Mouse (Mus musculus) spleen, adult 2 months (tissue): ENCODE measurements around the gene Olfr1214. TPM values are rescaled to one million over a fixed set of nuclear protein-coding genes. Genes with fewer than 3 reads are reported as not detected.
"Not testable (repeated sequence)": the region's sequence is repeated elsewhere in the genome, so short reads cannot be mapped to it uniquely, and the experiment has no call there.

Experiments used
- DNase-seq, 2 experiments: peaks; one replicate each; pipeline versions ENCODE4 v3.0.0 to v3.0.0-alpha.2; 2012 to 2021; ENCODE audit warnings: low spot score in 2 of 2, low read depth in 1 of 2
- H3K27ac ChIP-seq: fragments of 200-500 bp; 2 replicates; pipeline ENCODE4 v1.5.1; 2012; ENCODE audit warnings: low read length, inconsistent platforms; ENCODE audit not compliant: insufficient read depth
- H3K27me3 ChIP-seq: fragments of 200-500 bp; 2 replicates; pipeline ENCODE4 v1.6.1; 2012; ENCODE audit warnings: mild to moderate bottlenecking, moderate library complexity, low read length, inconsistent platforms; ENCODE audit not compliant: control insufficient read depth, insufficient read depth
- H3K36me3 ChIP-seq: fragments of 200-500 bp; 2 replicates; pipeline ENCODE4 v1.6.1; 2012; ENCODE audit warnings: mild to moderate bottlenecking, low read length, inconsistent platforms; ENCODE audit not compliant: control insufficient read depth, insufficient read depth
- H3K4me1 ChIP-seq: fragments of 200-500 bp; 2 replicates; pipeline ENCODE4 v1.6.1; 2011; ENCODE audit warnings: inconsistent platforms; ENCODE audit not compliant: control insufficient read depth, insufficient read depth, insufficient read length
- H3K4me3 ChIP-seq: fragments of 200-500 bp; 2 replicates; pipeline ENCODE4 v1.5.1; 2011; ENCODE audit warnings: mild to moderate bottlenecking, inconsistent platforms; ENCODE audit not compliant: insufficient read depth, insufficient read length; ENCODE audit errors: extremely low read depth
- CTCF ChIP-seq: fragments of 200-500 bp; IDR thresholded peaks from 2 replicates; pipeline ENCODE4 v1.5.1; 2011; ENCODE audit warnings: mild to moderate bottlenecking, inconsistent platforms; ENCODE audit not compliant: insufficient read depth, insufficient read length, insufficient replicate concordance; ENCODE audit errors: extremely low read depth
- POLR2A ChIP-seq: fragments of 200-500 bp; IDR thresholded peaks from 2 replicates; pipeline ENCODE4 v1.6.1; 2011; ENCODE audit warnings: low read depth, low read length, inconsistent platforms
- WGBS: fragments of 180-500 bp; shearing (Covaris S2); methylation state at CpG from one replicate; pipeline ENCODE4 v1.1.7; 2018; 5-methylcytosine and 5-hydroxymethylcytosine counted together
- polyA plus RNA-seq: library from polyadenylated mRNA; depleted of rRNA; stranded (reverse); fragments of >200 nt; gene quantifications from 2 replicates; pipeline ENCODE4 v1.2.3, GENCODE M21; 2012; rRNA removed

The Olfr1214 gene
- not detected in 2 replicates for polyA plus RNA-seq

GRCm38 (mm10) chr2:88992553-88992952, at the start of gene Olfr1214:
Olfr1214 (minus strand) TSS chr2:88992653.
- no peak within 1 kb of the TSS for H3K4me3 ChIP-seq

DNA sequence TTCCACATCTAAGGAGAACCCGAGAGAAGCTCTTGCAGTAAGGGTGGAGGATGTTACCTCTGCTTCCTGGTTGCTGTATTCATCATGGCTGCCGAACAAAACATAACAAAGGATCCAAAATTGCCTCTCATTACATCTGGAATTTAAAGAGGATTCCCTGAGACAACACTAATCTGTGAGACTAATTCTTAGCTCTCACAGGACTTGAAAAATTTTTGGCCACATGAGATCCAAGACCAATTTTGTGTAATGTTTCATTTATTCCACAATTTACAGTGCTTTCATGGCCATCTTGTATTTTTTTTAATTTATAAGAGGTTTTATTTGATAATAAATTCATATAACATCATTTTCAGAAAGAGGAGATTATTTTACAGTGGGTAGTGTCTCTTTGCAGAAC, 39.5 kb upstream of the Olfr1214 start, which contains the start of gene Olfr1217:
Olfr1217 (minus strand) TSS at position 101 of the 400 bp plus-strand sequence.
- H3K36me3 ChIP-seq = no peaks in the 10 kb centered on the region
- no peaks in the 10 kb centered on the region for H3K27me3 ChIP-seq
- no peak within 1 kb of the TSS for H3K4me3 ChIP-seq
- H3K4me1 ChIP-seq = no peaks in the 10 kb centered on the region
- no peak for DNase-seq
- no peak within 1 kb of the TSS for H3K27ac ChIP-seq
- TF ChIP-seq POLR2A (no peak), CTCF (no peak)
- WGBS = 59% methylated on average over 2 of the region's 2 CpGs

More at GRCm38 (mm10) chr2:88992553-88992952, at the start of gene Olfr1214:
- no peak for DNase-seq
- H3K36me3 ChIP-seq = no peaks in the 10 kb centered on the region
- H3K4me1 ChIP-seq = no peaks in the 10 kb centered on the region
- WGBS = 84% methylated on average over 1 of the region's 1 CpGs
- H3K27ac ChIP-seq = no peak within 1 kb of the TSS
- TF ChIP-seq POLR2A = no peak
- TF ChIP-seq CTCF = no peak
- no peaks in the 10 kb centered on the region for H3K27me3 ChIP-seq

- H3K27me3 ChIP-seq, H3K27ac ChIP-seq, H3K4me3 ChIP-seq, DNase-seq, H3K4me1 ChIP-seq, H3K36me3 ChIP-seq: not testable (repeated sequence)
- 65% methylated on average over 3 of the region's 3 CpGs for WGBS
These were observed 29.0 kb upstream of the Olfr1214 start for GRCm38 (mm10) chr2:89021436-89021835.

GRCm38 (mm10) chr2:89018240-89018639, 25.8 kb upstream of the Olfr1214 start, which contains the start of gene Olfr1216:
Olfr1216 (minus strand) TSS chr2:89018340.
- no peak for TF ChIP-seq POLR2A
- TF ChIP-seq CTCF = no peak
- Histone ChIP-seq H3K36me3 (no peaks in the 10 kb centered on the region), H3K4me3 (no peak within 1 kb of the TSS), H3K27ac (no peak within 1 kb of the TSS), H3K4me1 (no peaks in the 10 kb centered on the region), H3K27me3 (no peaks in the 10 kb centered on the region)
- 80% methylated on average over 1 of the region's 1 CpGs for WGBS
- DNase-seq = no peak

- Histone ChIP-seq H3K27me3 (no peaks in the 10 kb centered on the region), H3K27ac (no peak within 1 kb of the TSS), H3K36me3 (no peaks in the 10 kb centered on the region), H3K4me3 (no peak within 1 kb of the TSS), H3K4me1 (no peaks in the 10 kb centered on the region)
- no peak for DNase-seq
- 59% methylated on average over 2 of the region's 2 CpGs for WGBS
- no peak for TF ChIP-seq CTCF
- no peak for TF ChIP-seq POLR2A
These were observed 14.4 kb upstream of the Olfr1214 start, which contains the start of gene Olfr1215 for GRCm38 (mm10) chr2:89006873-89007272. Olfr1215 (minus strand) TSS chr2:89006973.

- no peaks in the 10 kb centered on the region for H3K27me3 ChIP-seq
- DNase-seq = no peak
- no peak within 1 kb of the TSS for H3K27ac ChIP-seq
- no peaks in the 10 kb centered on the region for H3K36me3 ChIP-seq
- 70% methylated on average over 1 of the region's 1 CpGs for WGBS
- no peak within 1 kb of the TSS for H3K4me3 ChIP-seq
- H3K4me1 ChIP-seq = no peaks in the 10 kb centered on the region
- TF ChIP-seq CTCF = no peak
- TF ChIP-seq POLR2A = no peak
These were observed 12.3 kb downstream of the Olfr1214 start, which contains the start of gene Gm13762 for GRCm38 (mm10) chr2:88980181-88980580. Gm13762 (minus strand) TSS chr2:88980281.

GRCm38 (mm10) chr2:88953669-88954068, 38.8 kb downstream of the Olfr1214 start, which contains the start of gene Olfr1212:
Olfr1212 (plus strand) TSS chr2:88953969.
- Histone ChIP-seq H3K36me3 (no peaks in the 10 kb centered on the region), H3K27me3 (no peaks in the 10 kb centered on the region), H3K4me3 (no peak within 1 kb of the TSS), H3K4me1 (no peaks in the 10 kb centered on the region), H3K27ac (no peak within 1 kb of the TSS)
- no peak for TF ChIP-seq POLR2A
- TF ChIP-seq CTCF = no peak
- no peak for DNase-seq
